Mouse (Mus musculus) retina, postnatal 1 day (tissue): ENCODE measurements at regions not wholly inside any gene's neighbourhood (a gene's known extent, or its start where the extent isn't known, plus 50 kb on each side); places are given as distances from the start of the nearest gene placed in this dataset.

Source experiments
- DNase-seq: peaks from one replicate; pipeline ENCODE4 v3.0.0-alpha.2; 2012

- DNase-seq: no peak
Observed at GRCm38 (mm10) chr3:133599731-133600130, 54.8 kb upstream of the Tet2 start.

DNA sequence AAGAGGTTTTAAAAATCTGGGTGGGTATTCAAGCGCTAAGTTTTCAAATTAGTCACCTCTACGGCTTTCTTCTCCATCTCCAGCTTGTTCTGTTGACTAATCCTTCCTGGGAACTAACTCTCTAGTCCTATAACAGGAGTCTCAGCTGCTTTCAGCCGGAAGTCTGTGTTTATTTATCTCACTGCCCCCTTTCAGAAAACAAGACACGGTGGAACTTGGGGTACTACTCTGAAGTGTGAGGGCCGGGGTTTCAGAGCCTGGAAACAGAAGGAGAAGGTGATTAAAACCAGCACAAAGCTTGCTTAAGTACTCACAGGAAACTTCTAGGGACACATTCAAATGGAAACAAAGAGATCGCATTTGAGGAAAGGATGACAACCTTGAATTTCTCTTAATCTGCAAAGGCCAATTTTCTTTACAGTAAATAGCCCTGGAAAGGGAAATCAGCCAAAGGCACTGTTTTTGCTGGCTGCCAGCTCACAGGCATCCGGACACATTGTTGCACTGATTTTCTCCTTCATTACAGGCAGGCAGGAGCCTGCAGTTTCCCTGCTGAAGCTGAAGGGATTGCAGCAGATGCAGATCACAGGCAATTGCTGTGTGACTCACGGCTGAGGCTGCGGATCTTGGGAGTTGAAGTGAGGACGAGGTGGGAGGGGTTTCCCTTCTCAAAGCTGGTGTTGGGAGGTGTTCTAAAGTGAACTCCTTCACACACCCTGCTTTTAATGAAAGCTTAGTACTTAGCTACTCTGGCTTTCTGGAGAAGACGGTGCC lies 55.7 kb upstream of the Tet2 start:
- DNase-seq: peak; percentile 43

DNA sequence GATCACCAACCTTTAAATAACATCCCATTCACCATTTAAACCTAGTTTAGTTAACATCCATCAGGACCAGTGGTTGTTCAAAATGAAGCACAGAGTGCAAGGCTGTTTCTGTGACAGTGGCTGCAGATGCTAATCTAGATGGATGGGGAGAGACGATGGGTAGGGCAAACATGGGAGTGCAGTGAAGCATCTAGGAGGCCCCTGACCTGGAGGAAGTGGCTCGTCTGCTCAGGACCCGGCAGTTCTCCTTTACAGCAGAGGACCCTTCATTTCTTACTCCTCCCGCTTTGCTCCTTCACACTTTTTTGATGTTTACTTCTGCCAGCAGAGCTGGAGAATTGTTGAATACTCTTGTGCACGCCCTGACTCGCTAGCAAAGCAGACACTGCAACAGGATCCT lies 60.5 kb upstream of the Tet2 start:
- no peak for DNase-seq

GRCm38 (mm10) chr3:133608845-133609261 lies 63.9 kb upstream of the Tet2 start:
- DNase-seq: no peak

DNA sequence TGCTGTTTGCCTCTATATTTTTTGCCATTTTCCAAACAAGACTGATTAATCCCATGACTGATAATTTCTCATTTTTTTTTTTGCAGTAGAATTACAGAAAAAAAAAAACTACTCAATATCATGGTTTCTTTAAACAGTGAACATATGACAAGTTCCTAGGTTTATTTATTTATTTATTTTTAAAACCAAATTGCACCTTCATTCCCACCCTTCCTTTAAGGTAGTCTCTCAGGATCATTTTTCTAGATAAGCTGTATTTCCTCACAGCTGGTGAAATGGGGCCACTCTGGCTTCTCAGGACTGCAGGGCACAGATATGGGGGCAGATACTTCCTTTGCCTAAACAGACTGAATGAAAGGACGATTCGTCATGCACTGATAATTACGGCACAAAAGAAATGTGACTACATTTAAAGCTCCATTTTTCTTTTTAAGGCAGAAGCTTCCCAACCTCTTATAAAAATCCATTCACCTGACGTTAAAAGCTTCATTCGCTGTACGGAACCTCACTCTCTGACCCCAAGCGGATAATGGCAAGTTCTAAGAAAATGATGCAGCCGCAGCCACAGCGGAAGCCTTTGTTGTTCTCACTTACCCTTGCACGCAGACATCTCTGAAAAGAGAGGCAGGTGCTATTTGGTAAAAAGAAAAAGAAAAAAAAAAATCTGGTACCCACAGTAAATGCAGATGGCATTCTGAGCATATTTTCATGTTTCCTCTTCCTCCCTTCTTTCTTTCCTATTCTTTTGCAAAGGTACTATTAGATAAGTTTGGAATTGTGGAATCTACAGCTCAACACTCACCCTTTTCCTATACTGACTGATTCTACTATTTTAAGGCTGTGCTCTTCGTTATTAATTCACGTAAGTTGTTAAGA lies 69.1 kb upstream of the Tet2 start:
- peak; percentile 48 for DNase-seq

GRCm38 (mm10) chr3:133614712-133615426 lies 69.9 kb upstream of the Tet2 start:
- DNase-seq: peak; percentile 68

GRCm38 (mm10) chr3:133617036-133617435 lies 72.1 kb upstream of the Tet2 start:
- DNase-seq: peak; percentile 67

DNA sequence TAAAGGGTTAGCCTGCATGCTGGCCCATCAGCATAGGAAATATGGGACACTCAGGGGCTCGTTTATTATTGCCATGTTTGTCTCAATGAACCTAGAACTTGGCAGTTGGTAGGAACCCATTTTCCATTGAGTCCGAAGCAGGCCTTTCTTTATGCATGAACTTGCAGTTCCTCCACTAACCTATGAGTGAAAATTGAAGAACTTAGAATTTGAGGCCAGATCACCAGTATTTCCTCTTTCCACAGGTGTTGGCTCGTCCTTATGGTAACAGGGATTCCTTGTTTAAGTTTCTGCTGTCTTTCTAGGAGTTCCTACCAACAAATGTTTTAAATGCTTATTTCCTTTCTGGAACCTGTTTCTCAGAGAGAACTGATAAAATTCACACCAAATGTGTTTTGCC lies 73.6 kb upstream of the Tet2 start:
- DNase-seq: no peak

GRCm38 (mm10) chr3:133623201-133623744 lies 78.3 kb upstream of the Tet2 start:
- no peak for DNase-seq

DNA sequence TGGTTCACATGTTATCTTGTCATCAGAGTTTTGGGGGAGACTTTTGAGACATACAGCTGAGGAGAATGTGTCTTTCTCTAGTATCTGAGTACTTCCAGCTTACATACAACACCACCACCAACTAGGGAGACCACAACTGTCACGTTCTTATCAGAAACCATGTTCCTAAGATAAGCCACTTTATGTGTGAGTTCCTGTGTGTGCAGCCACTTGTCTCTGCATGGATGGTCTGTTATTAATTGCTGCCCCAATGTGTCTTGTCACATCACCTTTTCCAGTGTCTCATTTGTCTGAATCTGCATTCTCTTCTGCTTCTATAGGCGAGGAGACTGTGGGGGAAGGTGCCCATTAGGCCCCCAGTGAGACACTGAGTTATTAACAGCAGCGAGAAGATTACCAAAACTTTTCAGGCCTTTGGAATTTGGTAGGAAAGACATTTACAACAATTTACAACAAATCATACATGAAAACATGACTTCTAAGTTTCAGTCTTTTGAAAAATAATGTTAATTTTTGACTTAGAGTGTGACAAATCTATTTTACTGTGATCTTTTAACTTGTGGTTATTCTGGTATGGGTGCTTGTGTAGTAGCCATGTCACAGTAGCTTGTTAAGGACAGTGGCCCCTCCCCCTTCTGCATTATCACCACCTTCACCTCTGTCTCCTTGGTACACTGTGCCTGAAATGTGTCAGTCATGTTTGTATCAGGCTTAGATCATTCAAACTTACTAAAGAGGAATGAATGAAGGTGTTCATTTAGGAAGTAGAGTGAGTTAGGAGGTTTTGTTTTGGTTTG lies 79.3 kb upstream of the Tet2 start:
- DNase-seq: no peak

- no peak for DNase-seq
Observed at GRCm38 (mm10) chr3:133625046-133625445, 80.1 kb upstream of the Tet2 start.

DNA sequence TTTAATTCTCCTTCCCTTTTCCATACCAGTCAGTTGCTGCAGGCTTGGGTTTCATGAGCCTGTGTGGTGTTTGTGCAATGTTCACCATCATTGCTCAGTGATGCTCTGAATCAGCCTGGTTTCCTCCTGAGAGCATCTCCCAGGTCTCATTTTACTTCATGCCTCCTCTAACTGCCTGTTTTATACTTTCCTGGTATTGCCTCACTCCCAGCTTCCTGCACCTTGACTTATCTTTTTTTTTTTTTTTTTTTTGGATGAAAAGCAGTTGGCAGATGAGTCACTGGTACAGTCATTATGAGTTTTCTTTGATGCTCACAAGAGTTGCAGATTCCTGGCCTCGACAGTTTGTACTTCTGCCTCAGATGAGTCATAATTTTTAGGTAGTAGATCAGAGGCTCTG lies 81.5 kb upstream of the Tet2 start:
- DNase-seq: no peak

DNA sequence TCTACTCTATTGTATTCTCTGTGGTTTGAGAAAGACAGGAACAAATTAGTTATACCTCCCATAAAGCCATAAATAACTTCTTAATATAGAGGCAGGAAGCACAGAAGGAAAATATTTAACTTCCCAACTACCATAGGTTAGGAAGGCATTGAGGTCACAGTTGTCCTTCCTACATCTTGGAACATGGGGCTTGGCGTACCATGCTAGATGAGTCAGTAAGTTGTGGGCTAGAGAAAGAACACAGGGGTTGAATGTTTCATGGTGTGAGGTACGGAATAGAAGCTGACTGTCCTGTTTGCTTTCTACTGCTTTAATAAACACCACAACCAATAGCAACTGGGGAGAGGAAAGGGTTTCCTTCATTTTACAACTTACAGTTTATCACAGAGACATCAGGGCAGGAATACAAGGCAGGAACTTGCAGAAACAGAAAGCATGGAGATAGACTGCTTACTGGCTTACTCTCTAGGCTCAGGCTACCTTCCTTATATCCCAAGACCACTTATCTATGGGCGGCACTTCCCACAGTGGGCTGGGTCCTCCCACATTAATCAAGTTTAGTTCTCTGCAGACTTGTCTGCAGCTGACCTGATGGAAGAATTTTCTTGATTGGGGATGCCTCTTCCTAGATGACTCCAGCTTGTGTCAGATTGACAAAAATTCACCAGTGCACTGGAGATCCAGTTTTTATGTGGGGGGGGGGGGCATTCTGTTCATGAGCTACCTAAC lies 82.3 kb upstream of the Tet2 start:
- no peak for DNase-seq

DNA sequence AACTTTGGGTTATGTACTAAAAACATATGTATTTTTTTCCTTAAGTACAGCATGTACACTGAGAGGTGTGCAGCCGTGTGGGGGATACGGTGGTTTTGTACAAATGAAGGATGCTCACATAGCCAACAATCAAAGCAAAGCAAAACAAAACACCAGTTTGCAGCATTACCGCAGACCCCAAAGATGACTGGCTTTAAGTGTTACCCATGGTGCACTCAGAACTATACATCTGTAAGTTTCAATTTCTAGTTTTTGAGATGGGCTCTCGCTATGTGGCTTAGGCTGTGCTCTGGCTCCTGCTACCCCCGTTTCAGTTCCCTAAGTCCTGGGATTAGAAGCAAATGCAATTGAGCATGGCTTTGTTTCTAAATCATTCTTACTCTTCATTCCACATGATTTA lies 89.4 kb upstream of the Tet2 start:
- no peak for DNase-seq

DNA sequence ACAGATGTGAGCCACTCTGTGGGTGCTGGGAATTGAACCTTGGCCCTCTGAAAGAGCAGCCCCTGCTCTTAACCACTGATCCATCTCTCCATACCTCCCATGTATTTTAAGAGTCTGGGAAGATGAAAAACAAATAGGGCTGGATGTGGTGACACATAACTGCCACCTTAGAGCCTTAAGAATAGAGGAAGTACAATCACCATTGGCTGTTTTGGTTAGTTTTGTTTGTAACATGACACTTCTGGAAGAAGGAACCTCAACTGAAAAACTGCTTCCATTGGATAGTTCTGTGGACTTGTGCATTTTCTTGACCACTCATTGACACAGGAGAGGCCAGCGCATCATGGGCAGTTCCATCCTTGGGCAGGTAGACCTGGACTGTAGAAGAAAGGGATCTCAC lies 100.7 kb upstream of the Tet2 start:
- no peak for DNase-seq

DNA sequence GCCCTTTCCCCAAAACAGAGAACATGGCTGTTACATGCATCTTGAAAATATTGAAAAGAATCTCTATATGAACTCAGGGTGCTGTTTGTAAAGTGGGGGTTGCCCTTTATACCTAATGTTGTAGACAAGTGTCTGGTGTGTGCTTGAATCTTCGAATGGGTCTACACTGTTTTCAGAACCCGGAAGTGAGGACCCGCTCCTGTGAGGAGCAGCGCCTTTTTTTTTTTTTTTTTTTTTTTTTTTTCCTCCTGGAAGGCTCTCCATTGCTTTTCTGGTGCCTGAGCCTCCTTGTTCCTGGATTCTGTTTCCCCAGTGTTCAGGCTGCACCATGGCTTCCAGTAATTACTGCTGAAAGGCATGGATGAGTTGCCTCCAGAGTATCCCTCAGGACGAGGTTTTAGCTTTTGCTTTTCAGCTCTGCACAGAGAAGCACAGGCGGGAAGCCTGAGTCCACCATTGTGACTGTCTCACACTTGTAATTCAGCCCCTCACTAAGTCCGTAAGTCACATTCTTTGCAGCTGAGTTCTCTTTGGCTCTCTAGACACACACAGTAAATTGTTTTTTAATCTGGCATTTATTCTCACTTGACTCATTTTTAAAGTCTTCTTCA lies 101.6 kb upstream of the Tet2 start:
- peak; percentile 32 for DNase-seq

GRCm38 (mm10) chr3:133650025-133650424 lies 105.1 kb upstream of the Tet2 start:
- DNase-seq: no peak

- no peak for DNase-seq
Observed at GRCm38 (mm10) chr3:133651996-133652395, 107.1 kb upstream of the Tet2 start.

- no peak for DNase-seq
Observed at GRCm38 (mm10) chr3:133659759-133660158, 114.8 kb upstream of the Tet2 start.

DNA sequence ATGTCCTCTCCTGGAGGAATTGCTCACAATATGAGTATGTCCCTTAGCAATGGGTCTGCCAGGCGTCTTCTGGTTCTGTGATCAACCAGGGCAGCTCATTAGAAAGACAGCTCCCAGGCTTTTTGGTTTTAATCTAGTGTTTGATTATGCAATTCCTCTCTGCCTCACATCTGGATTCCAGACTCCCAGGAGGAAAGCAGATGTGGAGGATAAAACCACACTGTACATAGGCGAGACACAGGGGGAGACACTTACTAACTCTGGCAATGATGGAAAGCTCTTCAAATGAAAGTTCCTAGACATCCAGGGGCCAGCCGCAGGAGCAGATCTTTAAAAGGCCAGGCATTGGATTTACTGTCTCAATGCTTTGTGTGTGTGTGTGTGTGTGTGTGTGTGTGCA lies 116.4 kb upstream of the Tet2 start:
- no peak for DNase-seq

DNA sequence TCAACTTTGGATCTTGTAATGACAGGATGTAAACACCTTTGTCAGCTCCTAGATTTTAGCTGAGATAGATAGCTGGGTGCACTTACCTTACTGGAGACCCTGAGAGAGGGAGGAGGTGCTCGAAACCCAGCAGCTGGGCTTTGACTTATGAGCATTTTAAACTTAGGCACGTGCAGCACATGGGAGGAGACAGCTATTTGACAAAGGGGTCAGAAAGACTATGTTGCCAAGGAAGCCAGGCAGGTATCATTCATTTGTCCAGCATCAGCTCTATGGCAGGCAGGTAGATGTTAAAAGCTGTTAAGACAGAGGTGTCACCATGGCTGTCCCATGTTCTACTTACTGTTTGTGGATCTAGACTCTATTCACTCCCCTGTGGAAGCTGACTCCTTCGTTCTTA lies 120.0 kb upstream of the Tet2 start:
- no peak for DNase-seq
